Mouse (Mus musculus): ENCODE results near the gene Sbds. TPM values are rescaled to one million over a fixed set of nuclear protein-coding genes. Genes with fewer than 3 reads are reported as not detected.

Sbds gene
- polyA plus RNA-seq, 1 experiment from 2014 or later: 46.6 TPM

DNA sequence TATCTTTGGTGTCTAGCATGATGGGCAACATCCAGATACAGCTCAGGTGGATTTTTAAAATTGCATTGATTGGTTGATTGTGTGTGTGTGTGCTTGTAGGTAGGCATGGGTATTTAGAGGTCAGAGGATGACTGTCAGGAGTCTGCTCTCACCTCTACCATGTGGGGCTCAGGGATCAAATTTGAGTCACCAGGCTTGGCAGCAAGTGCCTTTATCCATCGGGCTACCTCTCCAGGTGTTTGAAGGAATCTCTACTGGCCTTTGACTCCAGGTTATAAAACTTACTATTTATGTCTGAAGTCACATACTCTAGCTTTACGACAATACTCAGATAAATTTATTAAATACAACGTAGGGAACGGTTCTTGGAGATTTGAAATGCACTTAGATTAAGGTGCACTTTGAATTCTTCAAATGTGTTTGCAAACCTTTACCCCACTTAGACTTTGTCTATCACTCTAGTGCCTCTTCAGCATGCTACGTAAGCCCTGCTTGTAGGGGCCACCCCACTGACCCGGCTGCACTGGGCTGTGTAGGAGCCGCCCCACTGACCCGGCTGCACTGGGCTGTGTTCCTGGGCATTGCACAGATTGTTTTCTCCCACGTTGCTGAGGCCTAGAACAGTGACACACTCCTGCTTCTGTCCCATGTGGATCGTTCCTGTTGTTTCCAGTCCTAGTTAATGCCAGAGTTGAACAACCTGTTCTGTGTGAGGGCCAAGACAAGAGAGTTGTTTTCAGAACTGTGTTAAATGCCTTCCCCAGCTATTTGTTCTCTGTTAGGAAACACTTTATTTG, 54.9 kb downstream of the Sbds start:
- H3K27ac ChIP-seq (replicated peaks): no peak overlapping the region

DNA sequence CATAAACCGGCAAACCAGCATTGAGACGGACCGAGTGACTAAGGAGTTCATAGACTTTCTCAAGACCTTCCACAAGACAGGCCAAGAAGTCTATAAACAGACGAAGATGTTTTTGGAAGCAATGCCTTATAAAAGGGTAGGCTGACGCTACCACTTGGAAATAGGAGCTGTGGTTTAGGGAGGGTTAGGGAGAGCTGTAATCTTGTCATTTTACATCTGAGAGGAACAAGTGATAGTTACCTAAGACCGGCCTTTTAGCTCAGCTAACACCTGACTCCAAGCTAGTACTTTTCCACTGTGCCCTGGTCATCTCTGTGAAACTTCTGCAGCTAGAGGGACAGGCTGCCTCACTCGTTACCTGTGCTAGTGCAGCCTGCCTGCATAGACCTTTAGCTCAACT, 57.3 kb downstream of the Sbds start:
- WGBS (ENCODE audit: insufficient replicate concordance): 82% methylated on average over 7 of the region's 7 CpGs
- Histone ChIP-seq H3K9me3 (replicated peaks) (no peaks in the 10 kb centered on the region), H3K4me2 (no peak overlapping the region), H3K4me3 (replicated peaks) (no peak overlapping the region), H3K36me3 (replicated peaks) (peaks cover 94% of the 10 kb centered on the region), H3K27ac (replicated peaks) (no peak overlapping the region), H3K27me3 (no peaks in the 10 kb centered on the region), H3K9ac (no peak overlapping the region), H3K4me1 (replicated peaks) (peaks cover 6% of the 10 kb centered on the region; the same call in 1 of the 2 replicates)
- no peak for ATAC-seq (ENCODE audit: insufficient read depth)

More for the DNA sequence above, 54.9 kb downstream of the Sbds start:
- peak; percentile 49 for ATAC-seq (ENCODE audit: insufficient read depth)
- H3K4me1 ChIP-seq (replicated peaks): peaks cover 10% of the 10 kb centered on the region; the same call in 1 of the 2 replicates
- no peaks in the 10 kb centered on the region for H3K9me3 ChIP-seq (replicated peaks)
- 84% methylated on average over 10 of the region's 10 CpGs for WGBS (ENCODE audit: insufficient replicate concordance)
- H3K4me2 ChIP-seq: no peak overlapping the region
- H3K9ac ChIP-seq: no peak overlapping the region
- no peaks in the 10 kb centered on the region for H3K27me3 ChIP-seq
- H3K36me3 ChIP-seq (replicated peaks): peaks cover 84% of the 10 kb centered on the region
- no peak overlapping the region for H3K4me3 ChIP-seq (replicated peaks)

DNA sequence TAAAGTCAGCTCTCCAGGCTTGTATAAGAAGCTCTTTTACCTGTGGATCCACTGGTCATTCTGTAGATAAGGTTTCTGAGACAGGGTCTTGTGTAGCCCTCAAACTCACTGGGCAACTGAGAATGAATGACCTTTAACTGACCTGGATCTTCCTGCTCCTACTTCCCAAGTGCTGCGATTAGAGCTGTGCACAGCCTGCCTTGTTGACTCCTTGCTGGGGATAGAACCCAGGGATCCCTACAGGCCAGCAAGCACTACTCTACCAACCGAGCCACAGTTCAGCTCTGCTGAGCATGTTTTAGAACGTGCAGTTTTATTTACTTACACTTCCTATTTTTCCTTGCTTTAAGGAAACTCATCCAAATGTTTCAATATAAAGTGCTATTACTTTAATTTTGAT, 57.9 kb downstream of the Sbds start:
- H3K9me3 ChIP-seq (replicated peaks): no peaks in the 10 kb centered on the region
- no peak overlapping the region for H3K4me3 ChIP-seq (replicated peaks)
- no peak overlapping the region for H3K4me2 ChIP-seq
- H3K4me1 ChIP-seq (replicated peaks): peaks cover 6% of the 10 kb centered on the region; the same call in 1 of the 2 replicates
- H3K9ac ChIP-seq: no peak overlapping the region
- no peak overlapping the region for H3K27ac ChIP-seq (replicated peaks)
- H3K36me3 ChIP-seq (replicated peaks): peaks cover 94% of the 10 kb centered on the region
- H3K27me3 ChIP-seq: no peaks in the 10 kb centered on the region
- WGBS (ENCODE audit: insufficient replicate concordance): 83% methylated on average over 3 of the region's 3 CpGs
- no peak for ATAC-seq (ENCODE audit: insufficient read depth)

DNA sequence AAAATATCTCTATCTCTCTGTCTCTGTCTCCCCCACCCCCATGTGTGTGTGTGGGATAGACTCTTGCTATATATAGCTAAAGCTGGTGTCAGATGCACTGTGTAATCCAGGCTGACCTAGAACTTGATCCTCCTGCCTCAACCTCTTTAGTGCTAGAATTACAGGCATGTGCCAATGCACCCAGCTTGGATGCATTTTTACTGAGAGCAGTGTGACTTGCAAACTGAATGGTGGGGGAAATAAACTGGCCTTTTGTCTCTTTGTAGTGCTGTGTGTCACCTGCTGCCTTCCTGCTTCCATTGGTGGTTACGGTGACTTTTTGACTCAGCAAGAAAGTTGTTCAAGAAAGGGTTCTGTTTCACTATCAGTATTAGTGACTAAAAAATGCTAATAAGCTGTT, 59.0 kb downstream of the Sbds start:
- no peak overlapping the region for H3K4me2 ChIP-seq
- no peak for ATAC-seq (ENCODE audit: insufficient read depth)
- H3K9ac ChIP-seq: no peak overlapping the region
- H3K27me3 ChIP-seq: no peaks in the 10 kb centered on the region
- 78% methylated on average over 1 of the region's 1 CpGs for WGBS (ENCODE audit: insufficient replicate concordance)
- H3K9me3 ChIP-seq (replicated peaks): no peaks in the 10 kb centered on the region
- peaks cover 97% of the 10 kb centered on the region for H3K36me3 ChIP-seq (replicated peaks)
- H3K4me3 ChIP-seq (replicated peaks): no peak overlapping the region
- H3K27ac ChIP-seq (replicated peaks): peak overlapping the region; percentile 6; the same call in 1 of the 2 replicates
- H3K4me1 ChIP-seq (replicated peaks): peaks cover 6% of the 10 kb centered on the region; the same call in 1 of the 2 replicates

Other genes with a start within 250 kb of the Sbds start
- 53.1 and 57.8 TPM in 2 replicates for gene Asl, start 226.3 kb downstream of the Sbds start, polyA plus RNA-seq (2015; fragmentation: Nextera tagmentation; extraction: Ambion mirVana)
- 23.1 and 24.0 TPM in 2 replicates for gene Crcp, start 226.2 kb downstream of the Sbds start, polyA plus RNA-seq (2015; fragmentation: Nextera tagmentation; extraction: Ambion mirVana)
- 22.6 and 23.0 TPM in 2 replicates for gene Tpst1, start 182.2 kb downstream of the Sbds start, polyA plus RNA-seq (2015; fragmentation: Nextera tagmentation; extraction: Ambion mirVana)
- 6.0 and 6.6 TPM in 2 replicates for gene Kctd7, start 110.7 kb downstream of the Sbds start, polyA plus RNA-seq (2015; fragmentation: Nextera tagmentation; extraction: Ambion mirVana)
- gene Rabgef1, start 83.7 kb downstream of the Sbds start, polyA plus RNA-seq (2015; fragmentation: Nextera tagmentation; extraction: Ambion mirVana): 22.7 and 25.2 TPM in 2 replicates
- gene Tmem248, start 38.4 kb downstream of the Sbds start, polyA plus RNA-seq (2015; fragmentation: Nextera tagmentation; extraction: Ambion mirVana): 22.7 and 26.2 TPM in 2 replicates
- 10.9 and 11.2 TPM in 2 replicates for gene Tyw1, start 89 bp upstream of the Sbds start, polyA plus RNA-seq (2015; fragmentation: Nextera tagmentation; extraction: Ambion mirVana)
- gene Caln1, start 113.9 kb upstream of the Sbds start, polyA plus RNA-seq (2015; fragmentation: Nextera tagmentation; extraction: Ambion mirVana): not detected in 2 replicates
- not detected in 2 replicates for gene A330070K13Rik, start 129.1 kb upstream of the Sbds start, polyA plus RNA-seq (2015; fragmentation: Nextera tagmentation; extraction: Ambion mirVana)